Mouse (Mus musculus) hindbrain, postnatal 0 days (tissue): ENCODE measurements at regions not wholly inside any gene's neighbourhood (a gene's known extent, or its start where the extent isn't known, plus 50 kb on each side); places are given as distances from the start of the nearest gene placed in this dataset.
A peak's percentile ranks its signal among the peaks of the same experiment; 100 is the strongest.

Experiments used
- ATAC-seq: fragments of 200-750 bp; cut with Nextera tagmentation; 2 replicates; pipeline ENCODE4 v1.8.0; 2017; ENCODE audit warnings: mild to moderate bottlenecking, moderate TSS enrichment, moderate library complexity
- DNase-seq: peaks from one replicate; pipeline ENCODE4 v3.0.0-alpha.2; 2015; ENCODE audit warnings: low spot score
- H3K27ac ChIP-seq: fragments of 300-500 bp; sonication (generic); 2 replicates; pipeline ENCODE4 v1.5.1; 2014; ENCODE audit warnings: mild to moderate bottlenecking
- H3K27me3 ChIP-seq: fragments of 300-500 bp; sonication (generic); 2 replicates; pipeline ENCODE4 v1.6.1; 2014; ENCODE audit warnings: low read length, mixed read lengths; ENCODE audit not compliant: insufficient read depth
- H3K36me3 ChIP-seq: fragments of 300-500 bp; sonication (generic); 2 replicates; pipeline ENCODE4 v1.6.1; 2014; ENCODE audit warnings: low read length, mixed read lengths; ENCODE audit not compliant: insufficient read depth
- H3K4me1 ChIP-seq: fragments of 300-500 bp; sonication (generic); 2 replicates; pipeline ENCODE4 v1.6.1; 2014; ENCODE audit warnings: antibody characterized with exemption, low read length, mixed read lengths; ENCODE audit not compliant: insufficient read depth
- H3K4me2 ChIP-seq: fragments of 300-500 bp; sonication (generic); 2 replicates; pipeline ENCODE4 v1.6.1; 2014; ENCODE audit warnings: low read depth, mild to moderate bottlenecking, low read length, moderate library complexity, mixed read lengths
- H3K4me3 ChIP-seq: fragments of 300-500 bp; sonication (generic); 2 replicates; pipeline ENCODE4 v1.5.1; 2014; ENCODE audit warnings: low read length
- H3K9ac ChIP-seq: fragments of 300-500 bp; sonication (generic); replicated peaks from 2 replicates; pipeline ENCODE4 v1.6.1; 2014; ENCODE audit warnings: mild to moderate bottlenecking, low read length, moderate library complexity, mixed read lengths
- H3K9me3 ChIP-seq: fragments of 300-500 bp; sonication (generic); 2 replicates; pipeline ENCODE4 v1.6.1; 2016; ENCODE audit warnings: low read length, mixed read lengths
- CTCF ChIP-seq: IDR thresholded peaks from 2 replicates; pipeline ENCODE4 v1.5.1; 2016; ENCODE audit warnings: antibody characterized with exemption, control low read depth, low read depth
- WGBS: fragments of 180-500 bp; shearing (Covaris S2); extraction: QIAGEN DNeasy Blood & Tissue Kit; methylation state at CpG from one replicate; pipeline ENCODE4 v1.1.7; 2014; 5-methylcytosine and 5-hydroxymethylcytosine counted together

DNA sequence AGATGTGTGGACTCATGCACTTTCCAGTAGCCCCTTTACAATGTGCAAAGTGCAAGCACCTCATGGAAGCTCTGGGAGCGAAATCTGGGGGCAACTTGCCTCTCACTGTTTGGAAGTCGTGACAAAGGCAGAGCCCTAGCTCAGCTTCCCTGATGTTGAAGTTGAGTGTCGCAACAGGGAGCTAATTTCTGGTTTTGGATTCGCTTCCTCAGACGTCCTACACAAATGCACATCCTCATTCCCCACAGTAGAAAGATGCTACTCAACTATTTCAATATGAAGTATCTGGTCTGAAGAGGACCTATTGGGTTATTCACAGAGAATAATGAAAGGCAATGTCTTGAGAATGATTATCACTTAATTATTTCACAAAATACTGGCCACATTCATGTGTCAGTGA lies 331.3 kb downstream of the Adgrl2 start:
- Histone ChIP-seq H3K4me2 (no peak overlapping the region), H3K27ac (no peak overlapping the region), H3K27me3 (no peaks in the 10 kb centered on the region), H3K4me1 (no peaks in the 10 kb centered on the region), H3K36me3 (no peaks in the 10 kb centered on the region), H3K9ac (no peak overlapping the region), H3K9me3 (no peaks in the 10 kb centered on the region), H3K4me3 (no peak overlapping the region)
- TF ChIP-seq CTCF = no peak
- DNase-seq (no peak), ATAC-seq (no peak)
- WGBS = 93% methylated on average over 5 of the region's 5 CpGs

DNA sequence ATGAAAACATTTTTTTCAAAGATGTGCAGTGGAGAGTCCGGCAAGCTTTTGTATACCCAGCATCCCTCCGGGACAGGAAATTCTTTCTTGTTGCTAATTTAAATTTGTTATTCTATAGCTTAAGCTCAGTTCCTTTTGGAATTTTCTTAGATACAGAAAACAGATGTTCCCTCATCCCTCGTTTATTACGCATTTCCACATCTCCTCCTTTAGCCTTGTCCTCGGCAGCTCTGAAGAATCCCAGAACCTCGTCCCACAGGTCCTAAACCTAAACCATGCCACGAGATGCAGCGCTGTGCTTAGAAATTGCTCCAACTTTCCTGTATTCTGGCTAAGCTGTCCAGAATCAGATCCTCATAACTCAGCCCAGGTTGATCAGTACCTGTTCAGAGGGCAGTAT lies 332.0 kb downstream of the Adgrl2 start:
- no peaks in the 10 kb centered on the region for H3K36me3 ChIP-seq
- H3K27ac ChIP-seq = no peak overlapping the region
- H3K9me3 ChIP-seq = no peaks in the 10 kb centered on the region
- DNase-seq = no peak
- ATAC-seq = no peak
- H3K9ac ChIP-seq = no peak overlapping the region
- H3K4me2 ChIP-seq = no peak overlapping the region
- no peak overlapping the region for H3K4me3 ChIP-seq
- H3K27me3 ChIP-seq = no peaks in the 10 kb centered on the region
- no peak for TF ChIP-seq CTCF
- H3K4me1 ChIP-seq = no peaks in the 10 kb centered on the region
- 88% methylated on average over 8 of the region's 8 CpGs for WGBS

DNA sequence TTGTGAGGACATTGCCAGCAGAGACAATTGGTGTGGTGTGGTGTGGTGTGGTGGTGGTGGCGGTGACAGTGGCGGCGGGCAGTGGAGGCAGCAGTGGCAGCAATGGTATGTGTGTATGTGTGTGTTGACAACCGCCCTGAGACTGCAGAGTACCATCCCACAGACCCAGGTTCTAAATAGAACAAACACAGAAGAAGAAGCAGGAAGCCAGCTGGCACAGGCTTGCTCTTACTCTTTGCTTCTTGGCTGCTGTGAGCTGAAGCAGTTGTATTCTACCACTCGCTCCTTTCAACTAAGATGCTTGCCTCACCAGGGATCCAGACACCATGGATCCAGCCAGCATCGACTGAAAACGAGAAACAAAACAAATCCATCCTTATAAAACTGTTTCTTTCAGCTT lies 334.2 kb downstream of the Adgrl2 start:
- Histone ChIP-seq H3K4me1 (no peaks in the 10 kb centered on the region), H3K27me3 (no peaks in the 10 kb centered on the region), H3K27ac (no peak overlapping the region), H3K9ac (no peak overlapping the region), H3K36me3 (no peaks in the 10 kb centered on the region), H3K4me2 (no peak overlapping the region), H3K4me3 (no peak overlapping the region), H3K9me3 (no peaks in the 10 kb centered on the region)
- DNase-seq (no peak), ATAC-seq (no peak)
- WGBS = 73% methylated on average over 7 of the region's 7 CpGs
- TF ChIP-seq CTCF = no peak

DNA sequence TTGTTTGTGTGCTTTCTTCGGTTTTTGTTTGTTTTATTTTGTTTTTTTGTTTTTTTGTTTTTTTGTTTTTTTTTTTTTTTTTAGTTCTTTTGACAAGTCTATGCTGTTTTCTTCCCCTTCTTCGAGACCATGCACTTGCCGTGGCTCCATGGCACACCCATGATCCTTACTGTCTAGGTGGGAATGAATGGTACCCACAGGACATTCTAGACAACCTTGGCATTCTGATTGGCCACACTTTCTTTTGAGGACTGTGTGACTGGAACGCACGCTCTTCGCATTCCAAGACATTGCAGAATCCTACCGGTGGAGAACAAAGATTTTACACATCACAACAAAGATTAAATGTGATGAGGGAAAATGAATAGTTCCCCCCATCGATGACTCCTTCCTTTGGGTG lies 340.1 kb downstream of the Adgrl2 start:
- TF ChIP-seq CTCF = no peak
- 34% methylated on average over 8 of the region's 8 CpGs for WGBS
- no peak for DNase-seq
- no peak for ATAC-seq
- H3K27me3 ChIP-seq = no peaks in the 10 kb centered on the region
- H3K4me2 ChIP-seq = no peak overlapping the region
- H3K36me3 ChIP-seq = no peaks in the 10 kb centered on the region
- H3K4me1 ChIP-seq = no peaks in the 10 kb centered on the region
- no peak overlapping the region for H3K9ac ChIP-seq
- no peak overlapping the region for H3K4me3 ChIP-seq
- H3K27ac ChIP-seq = no peak overlapping the region
- no peaks in the 10 kb centered on the region for H3K9me3 ChIP-seq

DNA sequence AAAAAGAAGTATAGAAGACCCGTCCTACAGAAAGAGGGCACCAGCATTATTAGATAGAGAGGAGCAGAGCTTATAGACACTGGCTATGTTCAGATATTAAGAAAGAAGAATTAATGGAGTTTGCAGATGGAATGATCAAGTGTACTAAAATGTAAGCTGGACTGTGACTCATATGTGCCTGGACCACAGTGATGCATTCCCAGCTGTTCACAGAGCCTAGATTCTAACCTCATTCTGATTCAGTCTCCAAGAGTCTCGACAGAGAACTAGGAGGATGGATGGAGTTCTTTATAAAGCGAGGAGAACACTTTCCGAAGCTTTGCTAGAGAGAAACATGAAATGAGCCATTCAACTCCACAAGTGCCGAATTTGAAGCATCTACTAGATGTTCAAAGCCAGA lies 345.4 kb downstream of the Adgrl2 start:
- no peak for ATAC-seq
- no peaks in the 10 kb centered on the region for H3K9me3 ChIP-seq
- no peaks in the 10 kb centered on the region for H3K36me3 ChIP-seq
- TF ChIP-seq CTCF = no peak
- DNase-seq = no peak
- H3K4me1 ChIP-seq = no peaks in the 10 kb centered on the region
- no peak overlapping the region for H3K9ac ChIP-seq
- H3K4me2 ChIP-seq = no peak overlapping the region
- H3K27ac ChIP-seq = no peak overlapping the region
- 93% methylated on average over 5 of the region's 5 CpGs for WGBS
- no peaks in the 10 kb centered on the region for H3K27me3 ChIP-seq
- H3K4me3 ChIP-seq = no peak overlapping the region

DNA sequence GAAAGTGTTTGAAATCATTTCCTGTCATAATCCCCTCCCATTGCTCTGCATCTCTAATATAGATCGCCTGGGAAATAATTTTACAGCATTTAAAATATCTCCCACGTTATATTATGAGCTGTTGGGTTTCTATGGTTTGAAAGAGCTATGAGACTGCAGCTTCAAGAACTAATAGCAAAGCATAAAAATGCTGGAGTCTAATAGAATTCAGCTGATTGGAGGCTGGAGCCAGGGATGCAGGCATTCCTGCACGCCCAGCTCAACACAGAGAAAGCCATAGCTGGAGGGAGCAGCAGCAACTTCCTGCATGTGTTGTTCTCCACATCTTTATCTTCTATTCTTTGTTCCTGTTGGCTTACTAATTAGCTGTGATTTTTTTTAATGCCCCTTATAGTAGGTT lies 348.8 kb downstream of the Adgrl2 start:
- DNase-seq (peak; percentile 37), ATAC-seq (no peak)

DNA sequence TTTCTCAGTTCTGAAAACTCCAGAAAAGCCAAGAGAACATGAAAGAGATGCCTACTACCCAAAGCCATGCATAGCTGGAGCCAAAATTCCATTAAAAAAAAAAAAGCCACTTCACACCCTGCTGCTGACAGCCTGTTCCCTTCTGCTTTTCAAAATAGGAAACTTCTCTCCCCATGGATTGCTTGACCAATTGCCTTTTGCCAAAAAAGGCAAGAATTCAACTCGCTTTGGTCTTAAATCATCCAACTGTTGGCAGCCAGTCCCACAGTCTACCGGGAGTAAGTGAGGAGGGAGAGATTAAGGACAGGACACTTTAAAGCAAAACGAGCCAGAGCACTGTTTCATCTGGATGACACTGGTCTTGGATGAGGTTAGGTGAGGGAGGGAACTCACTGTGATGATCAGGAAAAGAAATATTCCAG lies 349.7 kb downstream of the Adgrl2 start:
- H3K4me1 ChIP-seq = no peaks in the 10 kb centered on the region
- H3K27me3 ChIP-seq = no peaks in the 10 kb centered on the region
- DNase-seq (no peak), ATAC-seq (no peak)
- no peaks in the 10 kb centered on the region for H3K9me3 ChIP-seq
- WGBS = 55% methylated on average over 3 of the region's 3 CpGs
- H3K27ac ChIP-seq = no peak overlapping the region
- H3K9ac ChIP-seq = no peak overlapping the region
- no peak overlapping the region for H3K4me3 ChIP-seq
- H3K4me2 ChIP-seq = no peak overlapping the region
- H3K36me3 ChIP-seq = no peaks in the 10 kb centered on the region
- TF ChIP-seq CTCF = no peak

More for the DNA sequence above, 348.8 kb downstream of the Adgrl2 start:
- Histone ChIP-seq H3K27me3 (no peaks in the 10 kb centered on the region), H3K9me3 (no peaks in the 10 kb centered on the region), H3K9ac (no peak overlapping the region), H3K4me1 (no peaks in the 10 kb centered on the region), H3K4me3 (no peak overlapping the region), H3K4me2 (no peak overlapping the region), H3K36me3 (no peaks in the 10 kb centered on the region), H3K27ac (no peak overlapping the region)
- no peak for TF ChIP-seq CTCF
- WGBS = 59% methylated on average over 3 of the region's 3 CpGs
